Comparison of ENCODE assay signal across 8 mouse cellular contexts in the genomic region with DNA sequence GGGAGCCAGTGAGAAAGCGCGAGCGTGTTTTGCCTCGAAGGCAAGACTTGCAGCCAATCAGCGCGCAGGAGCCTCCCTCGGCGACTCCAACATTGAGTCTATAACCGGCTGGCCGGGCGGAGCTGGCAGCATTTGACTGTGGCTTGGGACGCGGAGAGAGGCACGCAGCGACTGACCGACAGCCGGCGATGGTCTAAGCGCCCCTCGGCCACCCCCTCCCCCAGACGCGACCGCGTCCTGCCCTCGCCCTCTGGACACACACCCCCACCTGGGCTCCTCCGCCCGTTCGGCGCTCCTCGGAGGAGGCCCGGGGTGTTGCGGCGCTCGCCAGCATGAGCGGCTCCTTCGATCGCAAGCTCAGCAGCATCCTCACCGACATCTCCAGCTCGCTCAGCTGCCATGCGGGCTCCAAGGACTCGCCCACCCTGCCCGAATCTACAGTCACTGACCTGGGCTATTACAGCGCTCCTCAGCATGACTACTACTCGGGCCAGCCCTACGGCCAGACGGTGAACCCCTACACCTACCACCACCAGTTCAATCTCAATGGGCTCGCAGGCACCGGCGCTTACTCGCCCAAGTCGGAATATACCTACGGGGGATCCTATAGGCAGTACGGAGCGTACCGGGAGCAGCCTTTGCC. TPM values are rescaled to one million over a fixed set of nuclear protein-coding genes. Genes with fewer than 3 reads are reported as not detected.
DNase-seq lines count a peak whose midpoint lies in the region; ATAC-seq lines count a peak whose summit lies in the region.

A gene (plus strand): TSS at position 130 of the 643 bp plus-strand sequence.

- peaks cover 63% of the 10 kb centered on the region for H3K27me3 ChIP-seq in forebrain, embryonic 16.5 days (replicated peaks; ENCODE audit: control insufficient read depth, insufficient read depth, low read length)
- peaks cover 79% of the 10 kb centered on the region for H3K27me3 ChIP-seq in limb, embryonic 13.5 days

- H3K4me1 ChIP-seq in forebrain, embryonic 16.5 days (replicated peaks; ENCODE audit: control insufficient read depth, insufficient read depth, low read length), result peaks cover 20% of the 10 kb centered on the region
- peaks cover 31% of the 10 kb centered on the region for H3K4me1 ChIP-seq in limb, embryonic 13.5 days

- peak; percentile 36 for ATAC-seq in forebrain, embryonic 16.5 days
- peak; percentile 19; the same call in 1 of the 2 replicates for ATAC-seq in limb, embryonic 13.5 days (ENCODE audit: low FRiP score, low read depth)
- ATAC-seq in megakaryocyte progenitor cell, adult 5-6 weeks (replicated peaks; ENCODE audit: poor library complexity), result no peak

- H3K9me3 ChIP-seq in forebrain, embryonic 16.5 days (ENCODE audit: control insufficient read depth, low read length), result no peaks in the 10 kb centered on the region
- H3K9me3 ChIP-seq in limb, embryonic 13.5 days, result no peaks in the 10 kb centered on the region

- peak within 1 kb of the TSS; percentile 42 for H3K4me3 ChIP-seq in forebrain, embryonic 16.5 days (replicated peaks; ENCODE audit: low read length)
- H3K4me3 ChIP-seq in limb, embryonic 13.5 days, result peak within 1 kb of the TSS; percentile 54

- 1% methylated on average over 54 of the region's 55 CpGs for WGBS in forebrain, embryonic 16.5 days
- under 1% methylated on average over 55 of the region's 55 CpGs for WGBS in limb, embryonic 13.5 days

- peak within 1 kb of the TSS; percentile 37; the same call in 1 of the 2 replicates for H3K9ac ChIP-seq in forebrain, embryonic 16.5 days (replicated peaks; ENCODE audit: low read depth, low read length)
- H3K9ac ChIP-seq in limb, embryonic 13.5 days, result peak within 1 kb of the TSS; percentile 71

- no peak within 1 kb of the TSS for H3K27ac ChIP-seq in forebrain, embryonic 16.5 days (ENCODE audit: low read length)
- no peak within 1 kb of the TSS for H3K27ac ChIP-seq in limb, embryonic 13.5 days

- DNase-seq in heart, adult 18-20 months, result peak; percentile 17 to 26
- DNase-seq in heart, adult 8-10 months (ENCODE audit: low spot score), result no peak
- peak; percentile 53 for DNase-seq in Muller cell, postnatal 12 days (ENCODE audit: inconsistent ontology term)
- DNase-seq in retina, postnatal 1 day, result peak; percentile 84
- DNase-seq in layer of hippocampus, adult 9-10 months (ENCODE audit: low spot score), result no peak

- H3K36me3 ChIP-seq in forebrain, embryonic 16.5 days (ENCODE audit: control insufficient read depth, insufficient read depth), result no peaks in the 10 kb centered on the region
- no peaks in the 10 kb centered on the region for H3K36me3 ChIP-seq in limb, embryonic 13.5 days

- peak within 1 kb of the TSS; percentile 71 for H3K4me2 ChIP-seq in forebrain, embryonic 16.5 days (ENCODE audit: low read length)
- H3K4me2 ChIP-seq in limb, embryonic 13.5 days (replicated peaks), result peak within 1 kb of the TSS; percentile 81

RNA-seq across cellular contexts. Expression of the gene that starts here (rescaled TPM):
- total RNA-seq in heart, adult 18-20 months (2021), result not detected
- total RNA-seq in heart, adult 8-10 months (2022), result not detected
- polyA plus RNA-seq in forebrain, embryonic 16.5 days (2015; fragmentation: Nextera tagmentation; extraction: Ambion mirVana), result 0.10 and 0.27 TPM in 2 replicates
- 10.2 and 14.2 TPM in 2 replicates for polyA plus RNA-seq in limb, embryonic 13.5 days (2015; fragmentation: Nextera tagmentation; extraction: Ambion mirVana)
- not detected in 2 replicates for total RNA-seq in megakaryocyte progenitor cell, adult 5-6 weeks (2015)
- not detected in 2 replicates for total RNA-seq in megakaryocyte progenitor cell, adult 5-6 weeks (2017)

Comparison
In these comparisons a context has a peak if more than half of its experiments do, and no peak if none do; other contexts are left out.
1. Peak in DNase-seq in heart, adult 18-20 months; RNA of the gene not detected or under 1 TPM.
2. Peak in ATAC-seq, H3K4me3 ChIP-seq, H3K9ac ChIP-seq and H3K4me2 ChIP-seq in forebrain, embryonic 16.5 days; RNA of the gene not detected or under 1 TPM.
3. DNase-seq: peak in Muller cell, postnatal 12 days (single experiment) and retina, postnatal 1 day (single experiment); none in heart, adult 8-10 months (single experiment) and layer of hippocampus, adult 9-10 months (single experiment).